Mouse (Mus musculus) kidney, adult 2 months (tissue): ENCODE results near the gene Nhsl1.

Experiments used
- CTCF ChIP-seq: fragments of 200-500 bp; conservative IDR thresholded peaks from 2 replicates; pipeline ENCODE4 v1.5.1; 2011; ENCODE audit warnings: low read depth, mild to moderate bottlenecking, control low read depth, low read length, moderate library complexity, mixed read lengths; ENCODE audit not compliant: insufficient read depth, insufficient read length
- POLR2A ChIP-seq: fragments of 200-500 bp; IDR thresholded peaks from one replicate; pipeline ENCODE4 v1.6.1; 2011; ENCODE audit warnings: low read depth, low read length, control low read depth

GRCm38 (mm10) chr10:18330445-18330844, 11.7 kb downstream of the Nhsl1 start:
- no peak for TF ChIP-seq CTCF
- TF ChIP-seq POLR2A: no peak
